Mouse (Mus musculus) liver, embryonic 14.5 days (tissue): ENCODE results near the gene Trank1.

Experiments used
- CTCF ChIP-seq: IDR thresholded peaks from 2 replicates; pipeline ENCODE4 v1.5.1; 2016; ENCODE audit warnings: antibody characterized with exemption, low read depth, control low read depth
- EP300 ChIP-seq: IDR thresholded peaks from 2 replicates; pipeline ENCODE4 v1.6.1; 2016; ENCODE audit warnings: antibody characterized with exemption, low read depth

- TF ChIP-seq EP300 (no peak), CTCF (no peak)
Observed at GRCm38 (mm10) chr9:111391926-111392442, 80.4 kb downstream of the Trank1 start.
